Mouse (Mus musculus) CH12.LX (cell line): ENCODE measurements at regions not wholly inside any gene's neighbourhood (a gene's known extent, or its start where the extent isn't known, plus 50 kb on each side); places are given as distances from the start of the nearest gene placed in this dataset.

ENCODE experiments used
- CHD2 ChIP-seq: IDR thresholded peaks from 2 replicates; pipeline ENCODE4 v1.6.1; 2011; ENCODE audit warnings: low read length, improper control_type of control experiment
- CTCF ChIP-seq, 2 experiments: IDR thresholded peaks in 1 of 2; conservative IDR thresholded peaks in 1 of 2; 2 replicates each; pipeline ENCODE4 v1.5.1; 2011 to 2012; ENCODE audit warnings: low read depth in 2 of 2, low read length in 2 of 2, improper control_type of control experiment in 1 of 2, inconsistent platforms in 1 of 2, mild to moderate bottlenecking in 1 of 2, moderate library complexity in 1 of 2
- EP300 ChIP-seq: IDR thresholded peaks from 2 replicates; pipeline ENCODE4 v1.6.1; 2011; ENCODE audit warnings: low read length, improper control_type of control experiment
- MAX ChIP-seq: IDR thresholded peaks from 2 replicates; pipeline ENCODE4 v1.6.1; 2011; ENCODE audit warnings: low read length, improper control_type of control experiment
- MXI1 ChIP-seq: IDR thresholded peaks from 2 replicates; pipeline ENCODE4 v1.6.1; 2011; ENCODE audit warnings: mild to moderate bottlenecking, low read depth, low read length, improper control_type of control experiment
- TCF12 ChIP-seq: IDR thresholded peaks from 2 replicates; pipeline ENCODE4 v1.6.1; 2014; ENCODE audit warnings: low read depth, mild to moderate bottlenecking, inconsistent platforms, low read length, improper control_type of control experiment

GRCm38 (mm10) chr12:118766472-118766871 lies 79.7 kb upstream of the Sp8 start:
- no peak for TF ChIP-seq CTCF (conservative IDR thresholded peaks at IDR 0.05 in 1 of 2, IDR thresholded peaks at IDR 0.05 in 1 of 2; ENCODE audit: low read depth in 2 of 2, low read length in 2 of 2)
- TF ChIP-seq CHD2: no peak
- no peak for TF ChIP-seq EP300
- no peak for TF ChIP-seq MXI1
- no peak for TF ChIP-seq TCF12
- TF ChIP-seq MAX: no peak
